Mouse (Mus musculus): ENCODE measurements around the gene Stard8. TPM values are rescaled to one million over a fixed set of nuclear protein-coding genes. Genes with fewer than 3 reads are reported as not detected.
"Not testable (repeated sequence)": the region's sequence is repeated elsewhere in the genome, so short reads cannot be mapped to it uniquely, and the experiment has no call there.

The Stard8 gene
- total RNA-seq, 2 experiments from 2014 or later, result 7.6 to 9.0 TPM

DNA sequence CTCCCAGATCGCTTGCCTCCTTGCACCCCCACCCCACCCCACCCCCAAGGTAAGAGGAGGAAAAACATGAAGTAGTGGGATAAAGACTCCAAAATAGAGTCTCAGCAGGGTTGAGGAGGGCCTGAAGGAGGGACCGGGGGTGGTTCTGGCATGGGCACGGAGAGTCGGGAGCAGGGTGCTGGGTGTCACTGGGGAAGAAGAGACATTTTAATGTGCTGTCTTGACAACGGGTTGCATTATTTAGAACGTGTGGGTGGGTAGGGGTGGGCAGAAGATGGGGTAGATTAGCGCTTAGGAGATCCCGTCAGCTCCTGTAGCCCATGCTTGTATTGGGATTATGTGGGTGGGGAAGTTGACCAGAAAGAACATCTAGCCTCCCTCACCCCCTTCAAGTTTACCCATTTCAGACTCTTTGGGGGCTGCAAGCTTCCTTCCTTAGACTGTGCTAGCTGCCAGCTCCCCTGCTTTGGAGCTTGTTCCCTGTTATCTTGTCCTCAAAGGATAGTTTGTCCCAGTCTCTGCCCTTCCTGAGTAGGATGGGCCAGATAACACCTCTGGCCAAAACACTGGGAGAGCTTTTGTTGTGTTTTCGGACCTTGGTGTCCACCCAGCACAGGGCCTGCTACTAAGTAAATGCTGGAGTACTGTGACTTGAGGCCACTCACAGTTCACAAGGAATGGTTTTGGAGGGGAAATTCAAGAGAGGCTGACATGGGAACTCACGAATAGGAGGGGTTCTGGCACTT lies 47.9 kb downstream of the Stard8 start:
- no peak for DNase-seq (ENCODE audit: low spot score in 2 of 2)
- peak overlapping the region; percentile 82 for H3K27ac ChIP-seq
- H3K4me3 ChIP-seq, result no peak overlapping the region

DNA sequence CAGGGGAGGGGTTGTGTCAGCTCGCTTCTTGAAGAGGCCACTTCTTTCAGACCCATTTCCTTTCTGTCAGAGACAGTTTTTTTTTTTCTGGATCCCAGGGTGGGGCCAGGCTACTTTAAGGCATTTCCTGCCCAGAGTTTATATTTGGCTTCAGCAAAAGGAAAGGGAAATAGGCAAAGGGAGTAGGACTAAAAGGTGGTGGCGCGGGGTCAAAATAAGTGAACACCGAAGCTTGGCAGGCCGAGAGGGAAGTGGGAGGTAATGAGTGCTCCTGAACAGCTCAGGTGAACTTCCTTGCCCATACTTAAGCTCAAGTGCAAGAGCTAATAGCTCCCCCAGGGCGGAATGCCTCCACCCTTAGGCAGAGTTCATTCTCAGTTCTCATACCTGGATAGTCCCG lies 49.2 kb downstream of the Stard8 start:
- DNase-seq (ENCODE audit: low spot score in 2 of 2), result no peak
- Histone ChIP-seq H3K4me3 (no peak overlapping the region), H3K27ac (peak overlapping the region; percentile 82; the same call in 1 of the 2 replicates)
- TF ChIP-seq CTCF (conservative IDR thresholded peaks at IDR 0.05), result no peak

More for the DNA sequence above, 47.9 kb downstream of the Stard8 start:
- TF ChIP-seq CTCF (conservative IDR thresholded peaks at IDR 0.05), result no peak

- peak overlapping the region; percentile 48; the same call in 1 of the 2 replicates for H3K27ac ChIP-seq
- H3K4me3 ChIP-seq, result no peak overlapping the region
- no peak for TF ChIP-seq CTCF (conservative IDR thresholded peaks at IDR 0.05)
- DNase-seq (ENCODE audit: low spot score in 2 of 2), result no peak
These were observed 51.5 kb downstream of the Stard8 start for GRCm38 (mm10) chrX:99054512-99054911.

GRCm38 (mm10) chrX:99057772-99058440 lies 54.9 kb downstream of the Stard8 start:
- Histone ChIP-seq H3K4me3 (no peak overlapping the region), H3K27ac (no peak overlapping the region)
- no peak for TF ChIP-seq CTCF (conservative IDR thresholded peaks at IDR 0.05)
- no peak for DNase-seq (ENCODE audit: low spot score in 2 of 2)

GRCm38 (mm10) chrX:99059119-99059518 lies 56.1 kb downstream of the Stard8 start:
- H3K27ac ChIP-seq, result no peak overlapping the region
- H3K4me3 ChIP-seq, result no peak overlapping the region
- DNase-seq (ENCODE audit: low spot score in 2 of 2), result no peak
- TF ChIP-seq CTCF (conservative IDR thresholded peaks at IDR 0.05), result peak; percentile 67

GRCm38 (mm10) chrX:99065582-99065981 lies 62.5 kb downstream of the Stard8 start:
- Histone ChIP-seq H3K27ac (no peak overlapping the region), H3K4me3 (no peak overlapping the region)
- DNase-seq (ENCODE audit: low spot score in 2 of 2), result no peak
- no peak for TF ChIP-seq CTCF (conservative IDR thresholded peaks at IDR 0.05)

GRCm38 (mm10) chrX:99066550-99066949 lies 63.5 kb downstream of the Stard8 start:
- no peak for TF ChIP-seq CTCF (conservative IDR thresholded peaks at IDR 0.05)
- Histone ChIP-seq H3K4me3 (no peak overlapping the region), H3K27ac (no peak overlapping the region)
- no peak for DNase-seq (ENCODE audit: low spot score in 2 of 2)

DNA sequence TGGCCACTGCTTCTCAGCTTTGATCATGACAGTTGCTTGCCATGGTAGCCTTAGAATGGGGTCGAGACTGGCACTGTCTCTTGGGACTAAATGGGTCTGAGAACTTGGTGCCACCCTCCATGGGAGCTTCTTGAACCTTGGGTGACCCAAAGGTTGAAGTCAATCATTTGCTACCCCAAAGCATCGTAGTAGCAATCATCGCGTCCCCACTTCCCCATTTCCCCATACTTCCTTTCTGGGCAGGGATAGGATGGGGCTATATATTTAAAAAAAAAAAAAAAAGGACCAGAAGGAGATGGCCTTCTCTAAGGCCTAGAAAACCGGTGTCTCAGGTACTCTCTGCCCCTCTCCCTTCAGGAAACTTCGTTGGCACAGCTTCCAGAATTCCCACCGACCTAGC lies 64.2 kb downstream of the Stard8 start:
- TF ChIP-seq CTCF (conservative IDR thresholded peaks at IDR 0.05), result no peak
- no peak overlapping the region for H3K27ac ChIP-seq
- no peak overlapping the region for H3K4me3 ChIP-seq
- DNase-seq (ENCODE audit: low spot score in 2 of 2), result no peak

DNA sequence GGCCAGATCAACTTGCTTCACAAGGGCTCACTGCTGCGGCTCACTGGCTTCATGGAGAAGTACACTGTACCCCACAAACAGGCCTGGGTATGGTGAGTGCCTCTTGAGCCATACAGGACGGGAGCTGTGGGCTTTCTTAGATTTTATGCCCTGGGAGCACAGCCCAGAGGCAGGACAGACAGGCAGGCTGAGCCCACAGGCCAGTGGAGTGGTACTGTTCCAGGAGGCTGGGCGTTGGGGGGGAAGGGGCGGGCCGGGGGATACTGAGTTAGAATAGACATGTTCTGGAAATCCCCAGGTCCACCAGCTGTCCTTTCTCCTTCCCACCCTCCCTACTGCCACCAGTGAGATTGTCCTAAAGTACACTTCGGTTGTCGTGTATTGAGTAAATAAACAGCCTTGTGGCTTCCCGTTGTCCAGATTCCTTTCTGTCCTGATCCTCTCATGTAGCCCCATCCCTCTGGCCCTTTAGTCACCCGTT lies 64.7 kb downstream of the Stard8 start:
- H3K4me3 ChIP-seq, result no peak overlapping the region
- TF ChIP-seq CTCF (conservative IDR thresholded peaks at IDR 0.05), result no peak
- no peak overlapping the region for H3K27ac ChIP-seq
- DNase-seq (ENCODE audit: low spot score in 2 of 2), result no peak

DNA sequence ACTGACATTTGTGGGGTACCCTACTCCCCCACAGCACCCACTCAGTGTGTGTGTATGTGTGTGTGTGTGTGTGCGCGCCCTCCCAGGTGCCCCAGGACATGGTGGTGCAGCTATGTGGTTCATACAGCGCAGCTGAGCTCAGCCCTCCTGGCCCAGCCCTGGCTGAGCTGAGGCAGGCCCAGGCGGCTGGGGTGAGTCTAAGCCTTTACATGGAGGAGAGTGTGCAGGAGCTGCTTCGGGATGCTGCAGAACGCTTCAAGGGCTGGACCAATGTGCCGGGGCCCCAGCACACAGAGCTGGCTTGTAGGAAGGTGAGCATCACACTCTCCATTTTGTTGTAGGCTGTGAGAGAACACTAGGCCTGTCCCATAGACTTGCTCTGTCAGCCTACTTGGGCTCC lies 68.1 kb downstream of the Stard8 start:
- no peak for TF ChIP-seq CTCF (conservative IDR thresholded peaks at IDR 0.05)
- Histone ChIP-seq H3K27ac (no peak overlapping the region), H3K4me3 (no peak overlapping the region)
- DNase-seq (ENCODE audit: low spot score in 2 of 2), result no peak

- no peak overlapping the region for H3K4me3 ChIP-seq
- no peak for TF ChIP-seq CTCF (conservative IDR thresholded peaks at IDR 0.05)
- no peak overlapping the region for H3K27ac ChIP-seq
- no peak for DNase-seq (ENCODE audit: low spot score in 2 of 2)
These were observed 69.5 kb downstream of the Stard8 start for GRCm38 (mm10) chrX:99072596-99072995.

- no peak for TF ChIP-seq CTCF (conservative IDR thresholded peaks at IDR 0.05)
- Histone ChIP-seq H3K27ac (no peak overlapping the region), H3K4me3 (no peak overlapping the region)
- no peak for DNase-seq (ENCODE audit: low spot score in 2 of 2)
These were observed 72.1 kb downstream of the Stard8 start for GRCm38 (mm10) chrX:99075111-99075510.

DNA sequence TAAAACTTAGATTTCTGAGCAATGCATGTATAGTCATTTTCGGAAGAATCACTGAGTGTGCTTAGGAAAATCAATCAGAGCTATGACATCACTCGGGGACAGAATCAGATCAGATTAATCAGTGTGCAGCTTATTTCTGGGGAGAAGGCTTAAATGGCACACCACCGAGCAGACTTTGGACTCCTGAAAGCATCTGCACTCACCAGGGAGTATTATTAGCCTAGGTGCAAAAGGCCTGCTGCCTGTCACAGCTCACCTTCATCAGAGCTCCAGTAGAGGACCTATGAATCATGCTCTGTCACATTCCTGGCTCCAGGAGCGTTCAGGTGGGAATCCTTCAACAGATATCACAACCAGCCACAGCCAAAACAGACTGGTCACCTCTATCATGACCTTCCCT lies 73.4 kb downstream of the Stard8 start:
- H3K4me3 ChIP-seq, result no peak overlapping the region
- no peak overlapping the region for H3K27ac ChIP-seq
- TF ChIP-seq CTCF (conservative IDR thresholded peaks at IDR 0.05), result no peak

GRCm38 (mm10) chrX:99078374-99078892 lies 75.4 kb downstream of the Stard8 start:
- DNase-seq (ENCODE audit: low spot score in 2 of 2); H3K4me3 ChIP-seq; H3K27ac ChIP-seq: not testable (repeated sequence)

More for the DNA sequence above, 73.4 kb downstream of the Stard8 start:
- DNase-seq (ENCODE audit: low spot score in 2 of 2), result no peak

All from layer of hippocampus, adult 2 months (tissue).